Mouse (Mus musculus): ENCODE results near the gene Taf1d. TPM values are rescaled to one million over a fixed set of nuclear protein-coding genes. Genes with fewer than 3 reads are reported as not detected.

Gene Taf1d
- polyA plus RNA-seq, 1 experiment from 2014 or later, result 64.0 TPM

GRCm38 (mm10) chr9:15279649-15280490, 26.1 kb upstream of the Taf1d start, which contains the start of gene Med17:
Gene Med17, minus strand, starts transcription at chr9:15279931.
- Histone ChIP-seq H3K27me3 (ENCODE audit: control insufficient read depth, insufficient read depth, low read length) (no peaks in the 10 kb centered on the region), H3K9ac (ENCODE audit: low read depth, low read length) (peak within 1 kb of the TSS; percentile 97), H3K9me3 (ENCODE audit: control insufficient read depth, low read length) (no peaks in the 10 kb centered on the region), H3K36me3 (ENCODE audit: control insufficient read depth, insufficient read depth, low read length) (no peaks in the 10 kb centered on the region), H3K4me3 (ENCODE audit: low read depth, low read length) (peak within 1 kb of the TSS; percentile 97), H3K4me1 (replicated peaks; ENCODE audit: control insufficient read depth, insufficient read depth, low read length) (0 out of 2 replicates have a peak, but pooled peaks cover 3% of the 10 kb centered on the region), H3K4me2 (replicated peaks; ENCODE audit: low read depth, low read length) (peak within 1 kb of the TSS; percentile 77), H3K27ac (ENCODE audit: low read depth, low read length) (peak within 1 kb of the TSS; percentile 79)
- ATAC-seq (ENCODE audit: low FRiP score) (peak; percentile 98), DNase-seq (ENCODE audit: low spot score) (peak; percentile 97)
- 1% methylated on average over 57 of the region's 57 CpGs for WGBS

DNA sequence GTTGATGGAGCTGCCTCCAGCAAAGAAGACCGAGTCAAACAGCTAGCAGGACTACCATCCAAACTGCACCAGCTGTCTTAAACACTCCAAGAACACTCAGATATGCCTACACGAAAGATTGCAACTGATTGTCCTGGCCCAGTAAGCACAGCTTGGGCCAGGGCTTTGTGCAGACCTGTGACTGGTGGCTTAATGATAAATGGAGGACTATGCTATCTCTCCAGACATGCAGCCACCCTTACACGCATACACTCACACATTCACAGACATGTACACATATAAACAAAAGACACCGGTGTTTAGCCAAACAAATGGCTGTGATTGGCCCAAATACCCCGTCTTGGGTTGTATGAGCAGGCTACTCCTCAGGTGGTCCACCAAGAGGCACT, 25.5 kb upstream of the Taf1d start:
- peak overlapping the region; percentile 97 for H3K9ac ChIP-seq (ENCODE audit: low read depth, low read length)
- WGBS, result 51% methylated on average over 5 of the region's 5 CpGs
- ATAC-seq (ENCODE audit: low FRiP score) (peak; percentile 18), DNase-seq (ENCODE audit: low spot score) (no peak)
- H3K9me3 ChIP-seq (ENCODE audit: control insufficient read depth, low read length), result no peaks in the 10 kb centered on the region
- H3K4me1 ChIP-seq (replicated peaks; ENCODE audit: control insufficient read depth, insufficient read depth, low read length), result 0 out of 2 replicates have a peak, but pooled peaks cover 3% of the 10 kb centered on the region
- H3K4me2 ChIP-seq (replicated peaks; ENCODE audit: low read depth, low read length), result peak overlapping the region; percentile 77
- no peaks in the 10 kb centered on the region for H3K27me3 ChIP-seq (ENCODE audit: control insufficient read depth, insufficient read depth, low read length)
- peak overlapping the region; percentile 97 for H3K4me3 ChIP-seq (ENCODE audit: low read depth, low read length)
- H3K27ac ChIP-seq (ENCODE audit: low read depth, low read length), result no peak overlapping the region
- no peaks in the 10 kb centered on the region for H3K36me3 ChIP-seq (ENCODE audit: control insufficient read depth, insufficient read depth, low read length)

GRCm38 (mm10) chr9:15285443-15285842, 20.6 kb upstream of the Taf1d start:
- H3K9me3 ChIP-seq (ENCODE audit: control insufficient read depth, low read length), result no peaks in the 10 kb centered on the region
- H3K4me3 ChIP-seq (ENCODE audit: low read depth, low read length), result no peak overlapping the region
- 0 out of 2 replicates have a peak, but pooled peaks cover 3% of the 10 kb centered on the region for H3K4me1 ChIP-seq (replicated peaks; ENCODE audit: control insufficient read depth, insufficient read depth, low read length)
- ATAC-seq (ENCODE audit: low FRiP score) (no peak), DNase-seq (ENCODE audit: low spot score) (no peak)
- 70% methylated on average over 3 of the region's 3 CpGs for WGBS
- no peaks in the 10 kb centered on the region for H3K27me3 ChIP-seq (ENCODE audit: control insufficient read depth, insufficient read depth, low read length)
- H3K36me3 ChIP-seq (ENCODE audit: control insufficient read depth, insufficient read depth, low read length), result no peaks in the 10 kb centered on the region
- H3K4me2 ChIP-seq (replicated peaks; ENCODE audit: low read depth, low read length), result no peak overlapping the region
- no peak overlapping the region for H3K9ac ChIP-seq (ENCODE audit: low read depth, low read length)
- H3K27ac ChIP-seq (ENCODE audit: low read depth, low read length), result no peak overlapping the region

DNA sequence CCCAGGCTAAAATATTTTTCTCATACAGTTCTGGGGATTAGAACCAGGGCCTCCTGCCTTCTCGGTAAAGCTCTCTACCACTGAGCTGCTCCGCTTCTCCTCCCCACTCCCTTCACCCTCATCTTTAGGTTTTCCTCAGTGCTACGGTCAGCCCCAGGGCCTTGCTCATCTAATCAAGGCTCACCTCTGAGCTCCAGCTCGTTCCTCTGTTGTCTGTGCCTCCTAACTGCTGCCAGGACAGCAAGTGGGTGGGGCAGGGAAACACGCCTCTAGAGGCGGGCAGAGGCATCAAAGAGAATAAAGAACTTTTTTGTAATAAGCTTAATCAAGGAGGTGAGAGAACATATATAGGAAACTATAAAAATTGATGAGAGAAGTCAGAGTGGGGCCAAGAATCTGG, 18.2 kb upstream of the Taf1d start:
- H3K4me1 ChIP-seq (replicated peaks; ENCODE audit: control insufficient read depth, insufficient read depth, low read length), result no peaks in the 10 kb centered on the region
- no peak overlapping the region for H3K27ac ChIP-seq (ENCODE audit: low read depth, low read length)
- H3K27me3 ChIP-seq (ENCODE audit: control insufficient read depth, insufficient read depth, low read length), result no peaks in the 10 kb centered on the region
- ATAC-seq (ENCODE audit: low FRiP score) (no peak), DNase-seq (ENCODE audit: low spot score) (no peak)
- H3K4me2 ChIP-seq (replicated peaks; ENCODE audit: low read depth, low read length), result no peak overlapping the region
- H3K36me3 ChIP-seq (ENCODE audit: control insufficient read depth, insufficient read depth, low read length), result no peaks in the 10 kb centered on the region
- H3K9me3 ChIP-seq (ENCODE audit: control insufficient read depth, low read length), result no peaks in the 10 kb centered on the region
- H3K9ac ChIP-seq (ENCODE audit: low read depth, low read length), result no peak overlapping the region
- no peak overlapping the region for H3K4me3 ChIP-seq (ENCODE audit: low read depth, low read length)
- 55% methylated on average over 6 of the region's 6 CpGs for WGBS

DNA sequence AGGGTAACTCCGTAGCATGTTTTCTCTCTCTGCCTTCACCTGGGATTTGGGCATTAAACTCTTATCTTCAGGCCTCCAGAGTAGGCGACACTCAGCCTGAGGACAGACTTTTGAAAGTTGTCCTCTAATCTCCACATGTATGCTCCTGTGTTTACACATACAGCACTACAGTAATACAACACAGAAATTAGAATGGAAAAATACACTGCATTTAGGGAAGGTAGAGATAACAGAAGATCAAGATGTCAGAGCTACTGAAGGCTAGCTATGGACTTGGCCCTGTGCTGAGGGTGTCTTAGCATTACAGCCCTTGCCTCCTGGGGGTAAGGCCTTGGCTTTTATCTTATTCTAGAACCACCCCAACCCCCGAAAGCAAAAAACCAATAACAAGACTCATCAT, 17.6 kb upstream of the Taf1d start:
- H3K4me2 ChIP-seq (replicated peaks; ENCODE audit: low read depth, low read length), result no peak overlapping the region
- no peaks in the 10 kb centered on the region for H3K4me1 ChIP-seq (replicated peaks; ENCODE audit: control insufficient read depth, insufficient read depth, low read length)
- WGBS, result 86% methylated on average over 3 of the region's 3 CpGs
- H3K9ac ChIP-seq (ENCODE audit: low read depth, low read length), result no peak overlapping the region
- ATAC-seq (ENCODE audit: low FRiP score) (no peak), DNase-seq (ENCODE audit: low spot score) (no peak)
- H3K36me3 ChIP-seq (ENCODE audit: control insufficient read depth, insufficient read depth, low read length), result no peaks in the 10 kb centered on the region
- no peaks in the 10 kb centered on the region for H3K27me3 ChIP-seq (ENCODE audit: control insufficient read depth, insufficient read depth, low read length)
- H3K4me3 ChIP-seq (ENCODE audit: low read depth, low read length), result no peak overlapping the region
- no peak overlapping the region for H3K27ac ChIP-seq (ENCODE audit: low read depth, low read length)
- no peaks in the 10 kb centered on the region for H3K9me3 ChIP-seq (ENCODE audit: control insufficient read depth, low read length)

DNA sequence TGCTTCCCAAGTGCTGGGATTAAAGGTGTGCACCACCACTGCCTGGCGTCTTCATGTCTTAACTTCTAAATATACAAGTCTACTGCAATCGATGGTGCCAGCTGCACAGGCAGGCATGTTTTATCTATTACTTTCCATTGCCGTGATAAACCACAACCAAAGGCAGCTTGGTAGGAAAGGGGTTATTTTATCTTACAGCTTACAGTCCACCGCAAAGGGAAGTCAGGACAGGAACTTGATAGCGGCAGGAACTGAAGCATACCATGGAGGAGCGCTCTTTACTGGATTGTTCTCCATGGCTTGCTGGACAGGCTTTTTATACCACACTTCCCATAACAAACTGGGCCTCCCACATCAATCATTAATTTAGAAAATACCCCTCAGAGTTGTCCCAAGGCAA, 16.8 kb upstream of the Taf1d start:
- H3K27me3 ChIP-seq (ENCODE audit: control insufficient read depth, insufficient read depth, low read length), result no peaks in the 10 kb centered on the region
- WGBS, result 92% methylated on average over 6 of the region's 6 CpGs
- DNase-seq (ENCODE audit: low spot score), result no peak
- H3K4me2 ChIP-seq (replicated peaks; ENCODE audit: low read depth, low read length), result no peak overlapping the region
- H3K4me3 ChIP-seq (ENCODE audit: low read depth, low read length), result no peak overlapping the region
- H3K36me3 ChIP-seq (ENCODE audit: control insufficient read depth, insufficient read depth, low read length), result no peaks in the 10 kb centered on the region
- no peak overlapping the region for H3K27ac ChIP-seq (ENCODE audit: low read depth, low read length)
- no peaks in the 10 kb centered on the region for H3K9me3 ChIP-seq (ENCODE audit: control insufficient read depth, low read length)
- H3K9ac ChIP-seq (ENCODE audit: low read depth, low read length), result no peak overlapping the region
- ATAC-seq (ENCODE audit: low FRiP score), result no peak
- H3K4me1 ChIP-seq (replicated peaks; ENCODE audit: control insufficient read depth, insufficient read depth, low read length), result no peaks in the 10 kb centered on the region

DNA sequence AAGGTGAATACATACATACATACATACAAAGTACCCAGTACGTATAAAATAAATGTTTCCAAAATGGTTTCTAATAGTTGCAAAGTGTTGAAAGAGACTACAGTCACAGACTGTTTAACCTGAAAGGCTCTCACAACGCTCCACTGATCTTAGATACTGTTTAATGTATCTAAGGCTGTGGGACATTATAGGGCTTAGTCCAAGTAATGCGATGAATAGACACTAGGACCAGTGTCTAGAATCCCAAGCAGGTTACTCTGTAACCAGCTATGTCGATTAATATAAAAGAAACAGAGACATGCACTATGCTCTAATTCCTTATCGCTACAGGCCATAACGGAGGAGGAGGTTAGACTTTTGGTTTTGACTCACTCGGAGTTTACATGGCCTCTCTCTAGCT, 8.9 kb upstream of the Taf1d start:
- H3K27ac ChIP-seq (ENCODE audit: low read depth, low read length), result no peak overlapping the region
- H3K9ac ChIP-seq (ENCODE audit: low read depth, low read length), result no peak overlapping the region
- no peaks in the 10 kb centered on the region for H3K27me3 ChIP-seq (ENCODE audit: control insufficient read depth, insufficient read depth, low read length)
- H3K4me2 ChIP-seq (replicated peaks; ENCODE audit: low read depth, low read length), result no peak overlapping the region
- H3K9me3 ChIP-seq (ENCODE audit: control insufficient read depth, low read length), result no peaks in the 10 kb centered on the region
- no peak overlapping the region for H3K4me3 ChIP-seq (ENCODE audit: low read depth, low read length)
- H3K4me1 ChIP-seq (replicated peaks; ENCODE audit: control insufficient read depth, insufficient read depth, low read length), result no peaks in the 10 kb centered on the region
- WGBS, result 94% methylated on average over 7 of the region's 7 CpGs
- H3K36me3 ChIP-seq (ENCODE audit: control insufficient read depth, insufficient read depth, low read length), result no peaks in the 10 kb centered on the region
- DNase-seq (ENCODE audit: low spot score) (no peak), ATAC-seq (ENCODE audit: low FRiP score) (no peak)

DNA sequence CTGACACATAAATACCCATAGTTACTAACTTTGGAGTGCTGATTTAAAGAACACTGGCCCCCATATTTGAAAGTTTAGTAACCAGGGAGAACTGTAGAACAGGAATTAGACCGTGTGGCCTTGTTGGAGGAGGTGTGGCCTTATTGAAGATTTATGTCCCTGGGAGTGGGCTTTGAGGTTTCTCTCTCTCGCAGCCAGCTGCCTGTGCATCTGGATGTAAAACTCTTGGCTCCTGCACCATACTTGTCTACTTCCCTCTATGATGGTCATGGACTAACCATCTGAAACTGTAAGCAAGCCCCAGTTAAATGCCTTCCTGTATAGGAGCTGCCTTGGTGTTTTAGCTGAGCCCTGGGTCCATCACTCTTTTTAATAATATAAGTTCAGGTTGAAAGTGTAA, 7.6 kb upstream of the Taf1d start:
- DNase-seq (ENCODE audit: low spot score), result no peak
- no peak overlapping the region for H3K27ac ChIP-seq (ENCODE audit: low read depth, low read length)
- 75% methylated on average over 2 of the region's 2 CpGs for WGBS

GRCm38 (mm10) chr9:15300056-15300455, 6.0 kb upstream of the Taf1d start:
- Histone ChIP-seq H3K27me3 (ENCODE audit: control insufficient read depth, insufficient read depth, low read length) (no peaks in the 10 kb centered on the region), H3K4me3 (ENCODE audit: low read depth, low read length) (no peak overlapping the region), H3K36me3 (ENCODE audit: control insufficient read depth, insufficient read depth, low read length) (no peaks in the 10 kb centered on the region), H3K27ac (ENCODE audit: low read depth, low read length) (no peak overlapping the region), H3K9ac (ENCODE audit: low read depth, low read length) (no peak overlapping the region), H3K4me1 (replicated peaks; ENCODE audit: control insufficient read depth, insufficient read depth, low read length) (no peaks in the 10 kb centered on the region), H3K4me2 (replicated peaks; ENCODE audit: low read depth, low read length) (no peak overlapping the region), H3K9me3 (ENCODE audit: control insufficient read depth, low read length) (no peaks in the 10 kb centered on the region)
- DNase-seq (ENCODE audit: low spot score) (no peak), ATAC-seq (ENCODE audit: low FRiP score) (no peak)
- WGBS, result 81% methylated on average over 5 of the region's 5 CpGs

More for the DNA sequence above, 7.6 kb upstream of the Taf1d start:
- Histone ChIP-seq H3K9me3 (ENCODE audit: control insufficient read depth, low read length) (no peaks in the 10 kb centered on the region), H3K4me1 (replicated peaks; ENCODE audit: control insufficient read depth, insufficient read depth, low read length) (no peaks in the 10 kb centered on the region), H3K27me3 (ENCODE audit: control insufficient read depth, insufficient read depth, low read length) (no peaks in the 10 kb centered on the region), H3K4me3 (ENCODE audit: low read depth, low read length) (no peak overlapping the region), H3K4me2 (replicated peaks; ENCODE audit: low read depth, low read length) (no peak overlapping the region), H3K36me3 (ENCODE audit: control insufficient read depth, insufficient read depth, low read length) (no peaks in the 10 kb centered on the region), H3K9ac (ENCODE audit: low read depth, low read length) (no peak overlapping the region)
- ATAC-seq (ENCODE audit: low FRiP score), result no peak
